Mouse (Mus musculus) layer of hippocampus, adult 9-10 months (tissue): Measurements from ENCODE around the gene Abi3bp.

Experiments used
- DNase-seq: peaks from one replicate; pipeline ENCODE4 v3.0.0; 2022; ENCODE audit warnings: low spot score

Gene Abi3bp

GRCm38 (mm10) chr16:56477677-56478574 is at the start of gene Abi3bp:
Abi3bp (plus strand) TSS chr16:56477878.
- no peak for DNase-seq

- DNase-seq: no peak
These were observed 42.1 kb upstream of the Abi3bp start for GRCm38 (mm10) chr16:56435293-56436185.

- no peak for DNase-seq
These were observed 37.4 kb upstream of the Abi3bp start for GRCm38 (mm10) chr16:56440243-56440642.

GRCm38 (mm10) chr16:56441113-56441512 is 36.6 kb upstream of the Abi3bp start:
- DNase-seq: no peak

- DNase-seq: no peak
These were observed 35.9 kb upstream of the Abi3bp start for GRCm38 (mm10) chr16:56441658-56442344.

- no peak for DNase-seq
These were observed 26.2 kb upstream of the Abi3bp start for GRCm38 (mm10) chr16:56451482-56451881.

GRCm38 (mm10) chr16:56451923-56452322 is 25.8 kb upstream of the Abi3bp start:
- DNase-seq: no peak

GRCm38 (mm10) chr16:56458052-56458754 is 19.5 kb upstream of the Abi3bp start:
- DNase-seq: no peak

- DNase-seq: no peak
These were observed 4.5 kb upstream of the Abi3bp start for GRCm38 (mm10) chr16:56473160-56473559.

GRCm38 (mm10) chr16:56475676-56476075 is 2.0 kb upstream of the Abi3bp start:
- DNase-seq: no peak

GRCm38 (mm10) chr16:56478575-56479191 is 1.0 kb downstream of the Abi3bp start:
- DNase-seq: no peak

GRCm38 (mm10) chr16:56483466-56483865 is 5.8 kb downstream of the Abi3bp start:
- no peak for DNase-seq

- no peak for DNase-seq
These were observed 8.8 kb downstream of the Abi3bp start for GRCm38 (mm10) chr16:56486461-56486860.

GRCm38 (mm10) chr16:56490861-56491260 is 13.2 kb downstream of the Abi3bp start:
- DNase-seq: no peak

- DNase-seq: no peak
These were observed 17.6 kb downstream of the Abi3bp start for GRCm38 (mm10) chr16:56495266-56495665.

GRCm38 (mm10) chr16:56496743-56497142 is 19.1 kb downstream of the Abi3bp start:
- no peak for DNase-seq

GRCm38 (mm10) chr16:56498680-56499079 is 21.0 kb downstream of the Abi3bp start:
- no peak for DNase-seq

GRCm38 (mm10) chr16:56500441-56500840 is 22.8 kb downstream of the Abi3bp start:
- no peak for DNase-seq

GRCm38 (mm10) chr16:56501101-56501500 is 23.4 kb downstream of the Abi3bp start:
- no peak for DNase-seq

GRCm38 (mm10) chr16:56501513-56501912 is 23.8 kb downstream of the Abi3bp start:
- no peak for DNase-seq

- no peak for DNase-seq
These were observed 24.5 kb downstream of the Abi3bp start for GRCm38 (mm10) chr16:56502134-56502533.
